Mouse (Mus musculus) layer of hippocampus, postnatal 25 days (tissue): ENCODE data around the gene Rps3. TPM values are rescaled to one million over a fixed set of nuclear protein-coding genes. Genes with fewer than 3 reads are reported as not detected.

Experiments
- DNase-seq, 2 experiments: peaks; one replicate each; pipeline ENCODE4 v3.0.0; 2022; ENCODE audit warnings: mixed read lengths in 2 of 2, low spot score in 1 of 2; ENCODE audit errors: extremely low spot score in 1 of 2
- total RNA-seq, 2 experiments: library from RNA; stranded (reverse); gene quantifications; 2 replicates each; pipeline ENCODE4 v1.2.3; 2021

Gene Rps3
- total RNA-seq, 2 experiments from 2014 or later, result 250 to 278 TPM

DNA sequence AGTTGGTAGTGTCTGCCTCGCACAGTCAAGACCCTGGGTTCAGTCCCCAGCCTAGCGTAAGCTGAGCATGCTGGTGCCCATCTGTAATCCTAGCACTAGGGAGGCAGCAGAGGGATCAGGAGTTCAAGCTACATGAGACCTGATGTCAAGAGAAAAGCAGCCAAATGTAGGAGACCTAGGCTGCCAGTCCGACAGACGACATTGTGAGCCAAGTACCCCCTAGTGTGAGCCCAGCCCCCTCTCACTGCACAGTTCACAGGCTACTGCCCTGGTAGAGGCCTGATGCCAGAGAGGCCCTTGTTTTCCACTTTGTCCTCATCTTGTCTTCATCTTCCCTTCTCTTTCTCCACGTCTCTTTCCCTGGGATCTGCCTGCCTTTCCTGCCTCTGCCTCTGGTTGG, 36.2 kb downstream of the Rps3 start:
- DNase-seq, result no peak

DNA sequence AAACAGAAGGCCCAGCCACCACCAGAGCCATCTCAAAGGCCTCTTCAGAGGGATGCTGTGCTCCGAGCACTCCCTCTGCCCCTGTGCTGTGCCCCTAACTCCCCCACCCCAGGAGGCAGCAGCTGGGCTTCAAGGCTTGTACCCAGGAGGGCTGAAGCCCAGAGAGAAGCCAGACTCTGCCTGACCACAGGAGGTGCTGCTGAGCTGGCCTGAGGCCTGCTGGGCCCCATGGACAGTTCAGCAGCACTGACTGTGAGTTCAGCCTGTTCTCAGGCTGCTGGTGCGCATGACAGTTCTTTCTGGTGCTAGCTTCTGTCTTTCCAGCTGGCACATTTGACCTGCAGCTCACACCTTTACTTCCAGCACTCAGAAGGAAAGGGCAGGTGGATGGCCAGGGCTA, 37.7 kb downstream of the Rps3 start:
- no peak for DNase-seq

DNA sequence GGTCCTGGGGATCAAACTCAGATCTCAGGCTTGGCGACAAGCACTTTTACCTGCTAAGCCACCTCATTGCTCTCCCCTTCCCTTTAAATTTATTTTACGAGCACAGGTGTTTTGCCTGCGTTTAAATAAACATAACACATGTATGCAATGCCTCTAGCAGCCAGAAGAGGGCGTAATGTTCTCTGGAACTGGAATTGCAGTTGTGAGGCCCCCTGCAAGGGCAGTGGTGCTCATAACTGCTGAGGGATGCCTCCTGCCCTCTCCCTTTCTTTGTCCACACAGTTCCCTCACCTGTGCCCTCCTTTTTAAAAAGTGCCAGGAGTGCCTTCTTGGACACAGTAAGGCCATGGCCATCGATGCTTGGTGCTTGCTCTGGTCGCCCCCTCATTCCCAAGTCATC, 39.5 kb downstream of the Rps3 start:
- DNase-seq, result no peak

DNA sequence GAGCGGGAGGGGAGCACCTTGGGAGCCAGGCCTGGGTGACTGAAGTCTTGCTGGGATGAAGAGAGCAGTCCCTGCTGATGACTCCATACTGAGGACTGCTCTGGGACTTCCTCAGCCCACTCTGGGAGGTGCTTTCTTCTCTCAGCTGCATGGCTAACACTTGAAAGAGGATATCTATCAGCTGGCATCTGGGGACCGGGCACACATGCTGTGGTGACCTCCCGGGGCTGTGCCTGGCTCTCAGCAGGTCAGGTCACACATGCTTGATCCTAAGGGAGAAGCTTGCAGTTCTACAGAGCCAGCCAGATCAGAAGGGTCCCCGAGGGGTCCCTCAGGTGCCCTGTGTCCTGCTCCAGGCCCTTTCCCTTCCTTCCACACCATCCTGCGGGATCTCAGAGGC, 40.4 kb downstream of the Rps3 start:
- no peak for DNase-seq

DNA sequence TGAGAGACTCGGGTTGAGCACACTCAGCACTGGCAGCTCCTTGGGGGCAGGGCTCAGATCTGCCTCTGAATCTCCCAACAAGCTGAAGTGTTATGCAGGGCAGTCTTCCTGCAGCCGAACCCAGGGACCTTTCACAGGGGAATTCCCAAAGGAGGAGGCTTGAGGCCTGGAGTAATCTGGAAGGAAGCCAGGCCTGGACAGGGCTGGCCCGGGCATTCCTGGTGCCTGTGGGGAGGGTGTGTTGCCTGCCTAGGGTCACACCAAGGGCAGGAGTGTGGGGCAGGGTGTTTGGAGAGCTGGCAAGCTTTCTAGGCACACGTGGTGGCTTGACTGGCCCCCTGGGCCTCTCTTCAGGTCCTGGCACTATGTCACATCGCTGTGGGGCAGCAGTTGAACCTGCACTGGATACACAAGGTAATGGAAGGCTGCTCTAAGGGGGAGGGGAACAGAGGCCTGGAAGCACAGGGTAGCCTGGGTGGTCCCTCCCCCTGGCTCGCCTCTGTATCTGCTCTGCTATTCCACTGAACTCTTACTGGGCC, 41.9 kb downstream of the Rps3 start:
- no peak for DNase-seq

DNA sequence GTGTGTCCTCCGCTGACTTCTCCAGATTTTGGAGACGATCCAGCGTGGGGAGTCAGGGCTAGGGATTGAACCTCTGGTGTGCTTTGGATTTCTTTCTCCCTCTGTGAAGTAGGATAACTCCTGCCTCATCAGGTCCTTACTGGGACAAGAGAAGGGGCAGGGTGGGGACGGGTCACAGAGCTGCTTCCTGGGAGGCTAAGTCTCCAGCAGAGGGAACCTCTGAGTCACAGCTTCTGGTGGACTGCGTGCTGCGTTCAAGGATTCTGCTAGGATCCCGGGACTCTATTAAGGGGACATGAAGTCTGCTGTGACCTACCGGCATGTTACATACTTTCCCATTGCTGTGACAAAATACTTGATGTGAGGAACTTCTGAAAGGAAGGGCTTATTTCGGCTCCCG, 44.7 kb downstream of the Rps3 start:
- DNase-seq, result no peak

DNA sequence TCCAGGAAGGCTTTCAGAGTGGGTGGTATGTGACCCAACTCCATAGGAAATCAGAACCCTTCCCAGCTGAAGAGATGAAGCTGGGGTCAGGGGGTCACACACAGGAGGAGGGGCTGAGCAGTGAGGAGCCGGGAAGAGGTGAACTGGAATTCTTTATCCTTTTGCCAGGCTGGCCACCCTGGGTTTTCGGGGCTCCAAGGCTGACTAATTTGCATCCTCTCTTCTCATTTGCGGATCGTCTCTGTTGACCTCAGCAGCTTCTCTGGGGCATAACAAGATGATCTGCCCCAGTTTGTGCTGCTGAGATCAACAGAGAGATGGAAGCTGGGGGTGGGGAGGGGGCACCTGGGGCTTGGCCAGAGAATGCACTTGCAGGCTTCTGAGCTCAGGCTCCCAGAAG, 47.0 kb downstream of the Rps3 start:
- no peak for DNase-seq

DNA sequence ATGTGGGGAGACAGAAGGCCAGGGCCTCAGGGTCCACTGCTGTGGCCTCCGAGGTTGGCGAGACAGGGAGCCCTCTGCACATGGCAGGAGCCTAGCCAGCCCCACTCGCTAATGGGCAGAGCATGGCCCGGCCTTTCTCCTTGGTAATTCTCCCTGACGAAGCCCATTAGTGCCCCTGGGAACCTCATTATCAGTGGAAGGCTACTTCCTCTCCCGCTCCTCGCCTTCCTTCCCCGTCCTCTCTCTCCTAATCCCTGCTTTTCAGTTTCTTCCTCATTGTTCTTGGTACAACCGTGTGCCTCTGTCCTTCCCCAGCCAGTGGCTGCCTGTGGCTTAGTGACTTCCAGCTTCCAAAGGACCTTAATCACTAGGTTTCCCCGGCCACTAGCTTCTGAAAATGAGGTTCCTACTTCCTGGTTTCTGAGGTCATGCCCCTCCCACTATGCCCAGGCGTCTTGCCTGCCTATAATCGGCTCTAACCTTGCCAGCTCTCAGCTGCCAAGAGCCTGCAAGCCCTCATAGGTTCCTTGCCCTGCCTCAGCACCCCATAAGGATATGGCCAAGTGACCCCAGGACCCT, 48.8 kb downstream of the Rps3 start:
- DNase-seq, result no peak

DNA sequence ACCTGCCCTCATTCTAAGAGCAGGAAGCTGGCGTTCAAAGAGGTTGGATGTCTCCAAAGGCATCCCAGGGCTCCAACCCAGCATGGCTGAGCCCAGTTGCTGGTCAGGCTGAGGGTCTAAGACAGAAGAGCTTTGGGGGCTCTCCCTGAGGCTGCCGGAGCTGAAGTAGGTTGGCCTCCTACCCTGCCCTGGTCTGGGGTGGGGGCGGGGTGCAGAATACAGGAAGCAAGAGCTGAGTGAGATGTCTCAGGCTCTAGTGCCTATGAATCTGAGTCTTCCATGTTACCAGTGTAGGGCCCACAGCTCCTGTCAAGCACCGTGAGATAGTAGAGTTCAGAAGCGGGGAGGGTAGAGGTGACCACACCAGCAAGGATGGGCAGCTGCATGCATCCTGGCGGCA, 50.7 kb downstream of the Rps3 start:
- no peak for DNase-seq

DNA sequence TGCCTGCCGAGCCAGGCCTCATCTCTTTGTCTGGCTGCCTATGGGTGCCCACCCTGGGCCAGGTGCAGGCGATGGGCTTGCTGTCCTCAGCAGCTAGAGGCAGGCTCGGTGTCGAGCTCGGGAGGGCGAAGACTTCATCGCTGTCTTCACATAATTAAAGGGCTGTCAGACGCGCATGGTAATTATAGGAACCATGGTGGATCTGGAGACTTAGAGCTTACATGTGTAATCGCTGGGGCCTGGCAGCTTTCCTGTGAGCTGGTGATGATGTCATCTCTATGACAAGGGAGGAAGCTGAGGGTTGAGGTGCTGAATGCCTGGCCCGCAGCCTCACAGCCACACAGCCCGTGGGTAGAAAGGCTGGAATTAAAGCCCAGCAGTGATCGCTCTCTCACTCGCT, 51.3 kb downstream of the Rps3 start:
- no peak for DNase-seq

DNA sequence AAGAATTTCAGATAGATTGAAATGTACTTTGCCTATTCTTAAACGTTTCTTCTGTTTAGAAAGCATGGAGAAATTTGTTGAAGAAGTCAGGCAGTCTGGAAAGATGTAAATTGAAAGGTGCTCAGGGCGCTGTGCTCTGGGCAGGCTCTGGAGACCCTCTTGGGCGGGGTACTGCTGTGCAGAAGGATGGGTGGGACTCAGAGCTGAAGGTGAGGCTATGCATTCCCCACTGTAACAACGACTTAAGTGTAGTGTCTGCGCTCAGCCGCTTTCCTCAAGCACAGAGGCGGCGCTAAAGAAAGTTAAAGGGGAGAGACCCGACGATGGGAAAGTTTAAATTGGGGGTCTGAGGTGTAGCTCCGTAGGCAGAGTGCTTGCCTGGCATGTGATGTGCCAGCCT, 53.3 kb downstream of the Rps3 start:
- DNase-seq, result no peak

DNA sequence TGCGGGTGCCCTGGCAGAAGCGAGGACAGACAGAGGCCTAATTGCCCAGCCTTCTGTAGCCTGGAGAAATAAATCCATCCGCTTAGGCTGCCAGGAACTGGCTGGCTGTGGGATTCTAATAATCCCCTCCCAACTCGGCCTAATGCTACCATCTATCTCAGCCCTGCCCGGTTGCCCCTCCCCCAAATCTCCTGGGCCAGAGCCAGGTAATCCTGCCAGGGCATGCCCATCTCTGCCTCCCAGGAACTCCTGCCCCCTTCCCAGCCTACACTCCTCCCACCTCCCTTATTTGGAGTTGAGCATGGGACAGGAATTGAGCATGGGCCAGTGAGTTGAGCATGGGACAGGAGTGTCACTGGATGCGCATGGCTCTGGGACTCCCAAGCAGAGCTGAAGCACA, 53.8 kb downstream of the Rps3 start:
- DNase-seq, result peak in 1 of 2 experiments; percentile 29

DNA sequence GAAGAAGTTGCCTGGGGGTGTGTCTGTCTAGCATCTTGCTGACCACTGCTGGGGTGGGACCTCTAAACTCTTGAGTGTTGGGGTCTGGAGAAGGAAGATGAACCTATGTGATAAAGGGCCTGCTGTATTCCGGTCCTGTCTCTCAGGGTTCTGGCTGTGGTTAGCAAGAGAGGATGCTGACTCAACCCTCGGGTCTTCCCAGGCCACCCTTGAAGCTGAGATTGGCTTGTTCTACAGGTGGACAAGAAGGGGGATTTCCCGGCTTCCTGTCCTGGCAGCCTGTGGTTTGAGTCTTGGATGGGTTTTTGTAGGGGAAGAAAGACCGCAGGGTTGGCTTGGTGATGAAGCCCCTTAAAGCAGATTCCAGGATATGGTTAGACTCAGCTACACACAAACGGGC, 54.7 kb downstream of the Rps3 start:
- no peak for DNase-seq

DNA sequence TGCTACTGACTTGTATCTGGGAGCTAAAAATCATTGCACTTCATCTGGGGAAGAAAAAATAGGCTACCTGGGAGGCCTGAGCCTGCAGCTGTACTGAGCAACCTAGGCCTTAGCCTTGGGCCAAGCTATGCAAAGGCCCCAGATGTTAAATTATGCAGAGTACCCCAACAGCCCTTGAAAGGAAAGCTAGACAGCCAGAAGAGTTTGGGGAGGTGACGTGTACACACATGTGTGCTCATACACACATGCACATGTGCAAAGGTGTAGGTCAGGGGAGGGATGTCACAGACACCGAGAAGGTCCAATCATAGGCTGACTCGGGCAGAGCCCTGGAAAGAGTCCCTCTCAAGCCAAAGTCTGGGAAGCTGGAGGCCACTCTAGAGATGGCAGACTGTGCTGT, 55.6 kb downstream of the Rps3 start:
- no peak for DNase-seq

Other genes with a start within 250 kb of the Rps3 start
- gene Mogat2, start 245.1 kb downstream of the Rps3 start, total RNA-seq, result not detected
- 100 to 1,000 TPM; 102 to 107 TPM for gene Map6, start 216.3 kb downstream of the Rps3 start, total RNA-seq
- 10 to 100 TPM; 29.1 to 30.3 TPM for gene Serpinh1, start 130.5 kb downstream of the Rps3 start, total RNA-seq
- 10 to 100 TPM; 20.3 to 26.2 TPM for gene Gdpd5, start 102.3 kb downstream of the Rps3 start, total RNA-seq
- 1 to 10 TPM; 2.2 to 3.5 TPM for gene Klhl35, start 17.7 kb downstream of the Rps3 start, total RNA-seq
- 100 to 1,000 TPM; 135 to 152 TPM for gene Arrb1, start 51.7 kb upstream of the Rps3 start, total RNA-seq
- gene Tpbgl, start 143.4 kb upstream of the Rps3 start, total RNA-seq, result 1 to 10 TPM; 6.1 TPM
- gene Slco2b1, start 227.6 kb upstream of the Rps3 start, total RNA-seq, result 10 to 100 TPM; 13.0 to 17.1 TPM
- not detected for gene Olfr520, start 246.5 kb upstream of the Rps3 start, total RNA-seq